Mouse (Mus musculus) lung, postnatal 25 days (tissue): ENCODE measurements around the gene Sap18b.
"Not testable (repeated sequence)": the region's sequence is repeated elsewhere in the genome, so short reads cannot be mapped to it uniquely, and the experiment has no call there.

Experiments used
- DNase-seq: peaks from one replicate; pipeline ENCODE4 v3.0.0; 2022; ENCODE audit warnings: low spot score

Gene Sap18b

GRCm38 (mm10) chr8:95822699-95823098, 2.4 kb upstream of the Sap18b start:
- no peak for DNase-seq

DNA sequence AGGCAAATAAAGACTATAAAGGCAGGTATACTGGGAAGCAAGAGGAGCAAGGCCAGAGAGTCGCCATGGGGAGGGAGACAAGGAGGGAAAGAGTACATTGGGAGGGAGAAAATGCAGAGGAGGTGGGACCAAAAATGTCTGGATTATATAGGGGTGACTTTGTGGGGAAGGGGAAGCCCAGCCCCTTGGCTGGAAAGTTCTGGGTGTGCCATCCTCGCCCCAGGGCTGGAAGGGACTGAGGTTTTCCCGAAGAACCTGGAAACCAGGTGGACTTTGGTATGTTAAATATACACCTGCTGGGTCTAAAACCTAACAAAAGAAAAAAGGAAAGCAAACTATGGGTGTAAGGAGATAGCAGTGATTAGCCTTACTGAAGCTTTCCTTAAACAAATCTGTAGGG, 5.0 kb downstream of the Sap18b start:
- no peak for DNase-seq

- peak; percentile 86 for DNase-seq
Observed at GRCm38 (mm10) chr8:95832603-95833434, 7.7 kb downstream of the Sap18b start.

DNA sequence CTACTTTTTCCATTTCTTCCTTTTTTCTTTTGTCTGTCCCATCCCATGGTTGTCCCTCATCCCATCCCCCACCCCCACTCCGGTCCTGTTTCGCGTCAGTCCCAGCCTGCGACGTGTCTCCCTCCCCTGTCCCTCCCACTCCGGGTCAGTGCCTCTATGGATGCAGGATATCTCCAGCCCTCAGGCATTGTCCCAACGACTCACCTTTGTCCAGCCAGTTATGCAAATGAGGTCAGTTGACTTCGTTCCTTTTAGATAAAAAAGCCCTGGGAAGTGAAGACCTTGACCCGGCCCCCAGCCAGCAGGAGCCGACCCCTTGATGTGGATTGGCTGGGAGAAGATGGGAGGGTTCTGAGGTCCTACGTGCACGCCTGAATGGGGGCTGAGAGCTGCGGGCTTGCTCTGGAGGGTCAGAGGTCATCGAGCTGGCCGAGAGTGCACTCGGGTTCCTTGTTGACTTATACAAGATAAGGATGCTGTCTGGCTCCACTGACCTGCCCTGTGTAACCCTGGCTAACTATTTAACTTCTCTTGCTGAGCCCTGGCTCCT, 8.4 kb downstream of the Sap18b start:
- DNase-seq, result no peak

DNA sequence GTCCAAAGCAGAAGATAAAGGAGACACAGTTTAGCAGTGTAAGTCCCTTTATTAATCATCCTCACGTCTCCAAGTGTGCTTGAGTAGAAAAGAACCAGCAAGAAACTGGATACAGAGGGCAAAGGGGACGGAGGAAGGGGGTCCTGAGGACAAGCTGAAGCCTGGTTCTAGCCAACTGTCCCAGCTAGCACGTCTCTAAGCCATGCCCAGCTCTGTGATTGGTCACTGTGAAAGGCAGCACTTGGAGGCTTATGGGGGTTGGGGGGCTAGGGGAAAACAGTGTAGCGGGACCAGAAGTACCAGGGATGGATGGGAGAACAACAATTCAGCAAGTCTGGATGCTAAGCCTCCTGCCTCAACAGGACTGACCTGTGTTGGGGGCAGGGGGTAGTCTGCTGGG, 10.7 kb downstream of the Sap18b start:
- DNase-seq, result no peak

- DNase-seq, result no peak
Observed at GRCm38 (mm10) chr8:95837266-95837665, 12.1 kb downstream of the Sap18b start.

DNA sequence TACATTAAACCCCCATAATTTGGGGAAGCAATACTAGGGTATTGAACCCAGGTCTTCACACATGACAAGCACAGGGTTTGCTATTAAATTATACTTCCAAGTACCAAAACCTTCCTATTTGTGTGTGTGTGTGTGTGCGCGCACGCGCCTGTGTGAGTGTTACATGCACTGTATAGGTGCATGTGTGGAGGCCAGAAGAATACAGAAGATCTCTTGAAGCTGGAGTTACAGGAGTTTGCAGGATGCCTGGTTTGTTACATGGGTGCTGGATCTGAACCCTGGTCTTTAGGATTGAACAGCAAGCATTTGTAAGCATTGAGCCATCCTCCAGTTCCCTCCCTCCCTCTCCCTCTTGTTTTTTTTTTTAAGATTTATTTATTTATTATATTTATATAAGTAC, 14.1 kb downstream of the Sap18b start:
- no peak for DNase-seq

GRCm38 (mm10) chr8:95841436-95841835, 16.3 kb downstream of the Sap18b start:
- no peak for DNase-seq

GRCm38 (mm10) chr8:95843968-95844367, 18.8 kb downstream of the Sap18b start:
- DNase-seq, result no peak

GRCm38 (mm10) chr8:95845026-95845425, 19.9 kb downstream of the Sap18b start:
- no peak for DNase-seq

GRCm38 (mm10) chr8:95848061-95848551, 23.0 kb downstream of the Sap18b start:
- no peak for DNase-seq

GRCm38 (mm10) chr8:95848734-95849464, 23.8 kb downstream of the Sap18b start:
- DNase-seq, result no peak

DNA sequence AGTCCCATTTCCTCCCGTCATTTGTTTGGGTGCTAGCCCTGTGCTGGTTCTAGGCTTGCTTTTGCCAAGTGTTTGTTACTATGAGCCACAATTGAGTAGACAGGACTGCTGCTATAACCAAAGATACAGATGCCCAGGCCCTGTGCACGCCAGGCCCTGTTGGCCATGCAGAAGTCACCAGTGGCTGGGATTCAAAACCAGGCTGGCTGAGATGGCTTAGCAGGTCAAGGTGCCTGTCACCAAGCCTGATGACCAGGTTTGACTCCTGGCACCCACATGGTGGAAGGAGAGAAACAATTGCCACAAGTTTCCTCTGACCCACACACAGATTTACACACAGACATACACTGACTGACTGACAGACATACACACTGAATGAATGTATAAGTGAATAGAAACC, 25.2 kb downstream of the Sap18b start:
- no peak for DNase-seq

DNA sequence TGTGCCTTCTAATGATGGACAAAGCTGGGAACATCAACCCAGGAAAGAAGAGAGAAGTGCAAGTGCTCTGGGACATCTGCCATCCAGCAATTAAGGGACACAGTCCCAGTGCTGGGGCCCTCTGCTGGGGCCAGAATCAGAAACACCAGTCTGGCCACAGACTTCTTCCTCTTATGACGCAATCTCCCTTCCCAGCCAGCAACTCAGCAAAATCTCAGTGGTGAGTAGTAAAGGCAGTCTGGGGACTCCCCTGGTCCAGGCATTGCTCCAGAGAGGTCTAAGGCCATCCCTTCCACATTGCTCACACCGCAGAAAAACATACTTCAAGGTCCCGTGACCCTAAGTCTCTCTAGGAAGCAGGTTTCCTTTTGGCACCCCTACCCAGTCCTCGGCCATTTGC, 27.1 kb downstream of the Sap18b start:
- peak; percentile 72 for DNase-seq

GRCm38 (mm10) chr8:95853102-95853843, 28.1 kb downstream of the Sap18b start, which contains the start of gene Slc38a7:
Slc38a7 (minus strand) TSS chr8:95853539.
- DNase-seq, result peak; percentile 92

- DNase-seq, result no peak
Observed at GRCm38 (mm10) chr8:95854174-95854573, 29.0 kb downstream of the Sap18b start.

DNA sequence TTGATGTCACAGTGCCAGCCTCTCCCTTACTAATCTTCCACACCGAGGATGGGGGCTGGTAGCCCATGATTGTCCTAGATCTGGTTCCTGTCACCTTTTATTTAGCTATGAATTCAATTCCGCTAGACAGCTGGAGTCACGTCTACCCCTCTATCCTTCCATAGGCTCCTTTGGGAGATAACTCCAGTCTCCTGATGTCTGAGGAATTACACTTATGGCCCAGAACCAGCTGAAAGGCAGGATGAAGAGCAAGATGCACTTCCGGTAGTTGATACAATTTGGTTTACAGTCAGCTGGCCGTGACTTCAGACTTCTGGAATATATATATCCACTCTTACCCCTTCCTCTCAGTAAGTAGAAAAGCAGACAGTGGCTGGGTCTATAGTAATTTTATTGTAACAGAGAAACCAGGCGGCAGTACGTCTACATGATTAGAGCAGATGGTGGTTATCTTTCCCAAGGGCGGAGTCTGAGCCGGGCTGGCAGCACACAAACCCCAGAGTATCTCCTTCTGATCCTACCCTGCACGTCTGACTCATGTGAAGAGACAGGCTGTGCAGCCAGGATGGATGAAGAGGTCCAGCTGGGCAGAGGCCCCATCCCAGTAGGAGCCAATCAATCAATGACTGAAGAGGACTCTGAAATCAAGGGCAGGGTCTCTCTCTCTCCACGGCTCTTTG, 38.8 kb downstream of the Sap18b start:
- DNase-seq, result not testable (repeated sequence)

GRCm38 (mm10) chr8:95864851-95865250, 39.7 kb downstream of the Sap18b start:
- not testable (repeated sequence) for DNase-seq

DNA sequence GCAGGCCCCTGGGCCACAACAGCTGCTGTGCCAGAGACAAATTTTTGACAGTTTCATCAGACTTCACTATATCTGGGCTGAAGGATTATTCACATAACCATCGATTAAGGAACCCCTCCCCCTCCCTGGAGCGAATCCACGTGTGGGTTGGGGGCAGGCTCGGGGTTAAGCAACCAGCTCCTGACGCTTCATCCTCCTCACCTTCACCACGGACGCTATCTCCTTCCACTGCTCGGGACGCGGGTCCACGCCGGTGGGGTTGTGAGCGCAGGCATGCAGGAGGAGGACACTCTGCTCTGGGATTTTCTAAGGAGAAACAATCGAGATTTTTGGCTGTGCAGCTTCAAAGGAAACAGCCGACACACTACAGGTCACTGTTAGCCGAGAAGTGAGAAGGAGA, 46.5 kb downstream of the Sap18b start:
- no peak for DNase-seq

DNA sequence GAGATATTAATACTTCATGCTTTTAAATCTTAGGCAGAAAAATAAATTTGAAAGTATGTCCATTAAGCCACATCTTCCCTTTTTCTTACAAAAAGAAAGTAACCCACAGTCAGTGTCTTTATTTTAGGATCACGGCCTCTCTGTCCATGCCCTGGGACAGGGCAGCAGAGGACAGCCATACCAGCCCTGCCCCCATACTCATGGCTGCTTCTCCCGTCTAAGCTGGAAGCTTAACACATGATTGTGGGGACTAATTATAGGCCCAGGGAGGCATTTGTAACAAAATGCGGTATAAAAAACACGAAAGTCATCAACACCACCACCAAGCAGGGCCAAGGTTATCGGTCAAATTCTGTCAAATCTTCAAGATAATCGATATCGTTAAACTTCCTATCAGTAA, 50.1 kb downstream of the Sap18b start:
- DNase-seq, result no peak
